Mouse (Mus musculus) megakaryocyte, embryonic 14.5 days (primary cell): Measurements from ENCODE around the gene Pkd1.

Experiments
- FLI1 ChIP-seq: IDR thresholded peaks from 2 replicates; pipeline ENCODE4 v1.6.1; 2012; ENCODE audit warnings: low read length, inconsistent platforms, mixed read lengths
- GATA1 ChIP-seq: IDR thresholded peaks from 3 replicates; pipeline ENCODE4 v1.6.1; 2012; ENCODE audit warnings: mixed read lengths, low read length, inconsistent platforms, borderline replicate concordance

- no peak for TF ChIP-seq GATA1
- no peak for TF ChIP-seq FLI1
These were observed 12.1 kb upstream of the Pkd1 start for GRCm38 (mm10) chr17:24537536-24537935.
